Mouse (Mus musculus): Measurements from ENCODE around the gene Smap1.
A peak's percentile ranks its signal among the peaks of the same experiment; 100 is the strongest.

GRCm38 (mm10) chr1:23826887-23827758 lies 95.0 kb downstream of the Smap1 start:
- no peak for TF ChIP-seq POLR2A (IDR thresholded peaks at IDR 0.05; ENCODE audit: low read depth, low read length)
- peak; percentile 62; the same call in 1 of the 2 replicates for TF ChIP-seq CTCF (IDR thresholded peaks at IDR 0.05; ENCODE audit: borderline replicate concordance, insufficient read depth, low read length)
